Mouse (Mus musculus) spleen, postnatal 36 days (tissue): ENCODE data around the gene Dop1b.
"Not testable (repeated sequence)": the region's sequence is repeated elsewhere in the genome, so short reads cannot be mapped to it uniquely, and the experiment has no call there.

Source experiments
- DNase-seq, 2 experiments: peaks; one replicate each; pipeline ENCODE4 v3.0.0; 2022; ENCODE audit warnings: low spot score in 2 of 2, mixed read lengths in 1 of 2

Dop1b gene

DNA sequence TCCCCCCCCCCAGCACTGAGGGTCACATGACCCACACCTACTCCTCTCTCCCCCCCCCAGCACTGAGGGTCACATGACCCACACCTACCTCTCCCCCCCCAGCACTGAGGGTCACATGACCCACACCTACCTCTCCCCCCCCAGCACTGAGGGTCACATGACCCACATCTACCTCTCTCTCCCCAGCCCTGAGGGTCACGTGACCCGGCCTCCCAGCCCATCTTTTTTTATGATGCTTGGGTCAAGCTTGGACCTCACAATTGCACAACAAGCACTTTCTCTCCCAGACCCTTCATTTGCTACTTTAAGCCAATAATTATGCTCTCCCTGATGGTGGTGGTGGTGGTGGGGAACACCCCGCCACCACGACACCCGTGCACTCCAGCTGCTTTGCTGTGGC is 83.7 kb downstream of the Dop1b start:
- DNase-seq, result no peak

DNA sequence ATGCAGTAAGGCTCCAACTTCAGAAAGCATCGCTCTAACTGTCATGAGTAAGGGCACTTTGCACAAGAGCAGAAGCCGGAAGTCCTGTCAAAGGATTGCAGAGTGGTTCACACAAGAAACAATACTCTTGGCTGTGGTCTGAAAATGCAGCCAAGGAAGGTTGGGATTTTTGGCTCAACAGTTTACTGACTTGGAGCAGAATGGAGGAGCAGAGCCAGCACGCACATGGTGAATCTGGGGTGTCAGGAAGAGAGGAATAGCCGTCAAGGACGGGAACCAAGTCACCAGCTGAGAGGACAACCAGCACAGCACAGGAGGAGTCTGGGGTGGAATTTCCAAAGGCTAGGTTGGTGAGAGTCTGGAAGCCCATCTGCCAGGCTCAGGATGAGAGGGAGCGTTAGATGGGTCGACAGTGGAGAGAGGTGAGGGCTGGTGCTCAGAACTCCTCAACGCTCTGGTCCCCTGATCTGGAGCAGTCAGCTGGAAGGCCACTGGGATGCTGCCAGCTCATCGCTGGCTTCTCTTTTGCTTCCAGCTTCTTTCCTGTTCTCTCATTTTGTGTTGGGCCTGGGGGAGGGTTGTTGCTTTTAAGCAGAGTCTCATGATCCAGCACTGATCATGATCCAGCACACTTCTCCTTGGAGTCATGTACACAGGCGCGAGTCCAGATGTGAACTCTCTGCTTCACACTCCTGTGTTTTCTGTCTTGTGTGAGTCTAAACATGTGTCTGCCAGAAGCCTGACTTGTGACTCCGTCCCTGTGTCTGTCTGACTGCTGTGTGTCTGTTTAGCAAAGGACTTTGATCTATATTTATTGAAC is 85.5 kb downstream of the Dop1b start:
- no peak for DNase-seq

- no peak for DNase-seq
Measured at GRCm38 (mm10) chr16:93797841-93798492, 86.3 kb downstream of the Dop1b start.

DNA sequence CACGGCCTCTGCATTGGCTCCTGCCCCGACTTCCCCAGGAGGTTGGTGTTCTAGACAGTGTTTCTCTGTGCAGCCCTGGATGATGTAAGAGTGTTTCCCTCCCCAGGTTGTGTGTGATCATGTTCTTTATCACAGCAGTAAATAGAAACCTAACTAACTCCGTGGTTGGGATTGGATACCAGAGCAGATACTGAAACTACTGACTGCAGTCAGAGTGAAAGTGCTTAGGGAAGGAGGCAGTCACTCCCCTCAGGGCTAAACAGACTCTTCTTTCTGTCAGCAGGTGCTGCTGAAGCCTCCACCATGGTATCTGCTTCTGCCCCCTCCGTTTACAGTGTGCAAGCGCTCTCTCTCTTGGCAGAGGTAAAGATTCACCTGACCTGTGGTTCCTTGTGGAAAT is 86.9 kb downstream of the Dop1b start:
- no peak for DNase-seq

GRCm38 (mm10) chr16:93799071-93799470 is 87.4 kb downstream of the Dop1b start:
- no peak for DNase-seq

- no peak for DNase-seq
Measured at GRCm38 (mm10) chr16:93799936-93800335, 88.2 kb downstream of the Dop1b start.

GRCm38 (mm10) chr16:93807167-93807566 is 95.5 kb downstream of the Dop1b start:
- DNase-seq, result peak; percentile 69 to 76

GRCm38 (mm10) chr16:93807961-93808554 is 96.4 kb downstream of the Dop1b start:
- peak in 1 of 2 experiments; percentile 23 for DNase-seq

DNA sequence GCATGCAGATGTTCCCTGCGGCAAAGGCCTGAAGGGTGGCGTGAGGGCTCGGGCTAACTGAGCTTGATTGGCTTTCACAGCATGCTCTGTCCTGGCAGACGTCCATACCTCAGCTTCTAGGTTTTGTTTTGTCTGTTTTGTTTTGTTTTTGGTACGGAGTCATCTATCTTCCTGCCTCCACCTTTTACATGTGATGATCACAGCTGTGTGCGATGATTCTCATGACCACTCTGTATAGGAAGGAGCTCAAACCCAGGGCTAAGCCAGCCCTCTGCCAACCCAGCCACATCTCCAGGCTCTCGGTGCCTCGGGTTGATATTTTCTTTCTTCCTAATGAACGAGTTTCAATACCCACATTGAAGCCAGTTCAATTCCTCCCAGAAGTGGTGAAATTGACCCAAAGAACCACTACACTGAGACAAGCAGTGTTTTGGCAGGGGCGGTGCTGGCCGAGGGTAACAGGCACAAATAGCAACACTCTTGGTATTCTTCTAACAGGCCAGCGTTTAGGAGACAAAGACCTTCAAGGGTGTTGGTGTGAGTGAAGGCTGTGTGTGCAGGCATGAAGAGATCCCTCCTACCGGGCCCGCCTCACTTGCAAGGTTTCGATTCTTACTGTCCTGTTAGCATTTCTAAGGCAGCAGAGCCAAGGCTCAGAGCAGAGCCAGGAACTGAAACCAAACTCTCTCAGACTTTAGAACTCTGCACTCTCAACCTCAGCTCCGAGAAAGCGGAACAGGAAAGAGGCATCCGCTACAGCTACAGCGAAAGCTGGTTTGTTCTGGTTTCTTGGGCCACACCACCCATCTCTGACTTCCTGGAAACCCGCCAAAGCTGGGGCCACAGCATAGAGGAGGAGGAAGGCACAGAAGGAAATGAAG is 104.4 kb downstream of the Dop1b start:
- DNase-seq, result peak; percentile 95

DNA sequence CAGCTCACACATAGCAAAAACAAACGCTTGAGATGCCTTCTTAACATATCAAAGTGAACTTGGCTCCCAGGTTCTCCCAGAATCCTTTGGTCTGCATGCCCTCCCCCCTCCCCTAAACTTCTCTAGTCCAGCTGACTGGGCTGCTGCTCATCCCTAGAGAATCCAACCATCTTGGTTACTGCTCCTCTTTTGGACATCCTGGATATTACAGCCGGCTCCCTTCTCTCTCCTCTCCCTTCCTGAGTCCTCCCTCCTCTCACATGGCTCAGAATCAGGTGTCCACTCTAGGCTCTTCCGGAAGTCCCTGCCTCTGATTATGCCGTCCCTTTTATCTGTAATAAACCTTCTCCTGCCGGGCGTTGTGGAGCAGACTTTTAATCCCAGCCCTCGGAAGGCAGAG is 105.2 kb downstream of the Dop1b start:
- peak in 1 of 2 experiments; percentile 21 for DNase-seq

- no peak for DNase-seq
Measured at GRCm38 (mm10) chr16:93817371-93817770, 105.7 kb downstream of the Dop1b start.

DNA sequence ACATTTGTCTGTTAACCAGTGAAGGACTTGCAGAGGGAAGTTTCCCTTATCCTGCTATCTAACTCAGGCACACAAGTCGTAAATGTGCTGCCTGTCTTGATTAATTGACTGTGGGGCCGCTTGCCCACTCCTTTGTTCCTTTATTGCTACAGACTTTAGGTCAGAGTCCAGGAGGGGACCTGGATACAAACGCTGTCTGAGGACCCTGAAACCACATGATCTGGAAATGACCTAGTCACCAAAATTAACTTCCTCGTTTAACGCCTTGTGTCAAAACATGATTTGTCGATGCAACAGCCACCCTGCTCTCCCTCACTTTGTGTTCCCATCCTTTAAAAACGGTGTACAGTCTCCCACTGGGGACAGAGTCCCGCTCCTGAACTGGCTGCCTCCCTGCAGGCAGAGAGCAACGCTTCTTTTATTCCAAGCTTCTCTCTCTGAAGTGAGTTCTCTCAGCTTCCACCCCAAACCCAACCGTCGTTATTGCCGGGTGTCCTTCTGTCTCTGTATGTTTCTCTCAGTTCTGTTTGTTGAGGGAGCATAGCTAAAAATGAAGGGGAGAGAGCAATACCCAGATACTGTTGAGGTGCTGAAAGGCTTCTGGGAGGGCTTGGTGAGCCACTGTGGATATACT is 107.1 kb downstream of the Dop1b start:
- peak in 1 of 2 experiments; percentile 43 for DNase-seq

DNA sequence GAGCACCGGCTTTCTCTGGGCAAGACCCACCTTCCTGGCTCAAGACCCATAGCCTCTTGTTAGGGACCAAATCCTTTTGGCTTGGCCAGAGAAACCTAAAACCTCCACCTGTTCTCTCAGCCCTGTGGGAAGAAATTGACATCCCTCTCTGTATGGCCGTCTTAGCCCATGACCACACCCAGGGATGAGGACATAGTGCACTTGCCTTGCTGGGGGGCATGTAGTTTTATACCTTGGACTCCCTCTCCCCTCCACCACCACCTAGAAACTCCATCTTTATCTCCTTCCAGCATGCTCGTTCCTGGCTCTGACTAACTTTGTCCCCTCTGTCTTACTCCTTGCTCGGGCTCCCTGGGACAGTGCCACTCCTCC is 107.6 kb downstream of the Dop1b start:
- DNase-seq, result no peak

DNA sequence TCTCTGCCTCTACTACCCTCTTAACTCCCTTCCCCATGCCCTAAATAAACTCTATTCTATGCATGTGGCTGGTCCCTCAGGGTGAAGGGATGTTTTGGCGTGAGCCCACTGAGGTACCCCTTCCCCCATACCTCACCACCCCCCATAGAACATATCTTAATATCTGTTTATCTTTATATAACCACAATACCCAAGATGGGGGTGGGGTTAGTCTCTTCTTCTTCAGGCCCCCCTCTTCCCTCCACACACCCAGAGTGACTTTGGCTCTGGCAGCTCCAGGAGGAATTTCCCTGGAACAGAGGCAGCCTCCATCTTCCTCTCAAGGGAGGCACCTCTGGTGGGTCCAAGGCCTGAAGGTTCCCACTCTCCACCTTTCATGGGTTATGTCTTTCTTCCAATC is 108.3 kb downstream of the Dop1b start:
- no peak for DNase-seq

DNA sequence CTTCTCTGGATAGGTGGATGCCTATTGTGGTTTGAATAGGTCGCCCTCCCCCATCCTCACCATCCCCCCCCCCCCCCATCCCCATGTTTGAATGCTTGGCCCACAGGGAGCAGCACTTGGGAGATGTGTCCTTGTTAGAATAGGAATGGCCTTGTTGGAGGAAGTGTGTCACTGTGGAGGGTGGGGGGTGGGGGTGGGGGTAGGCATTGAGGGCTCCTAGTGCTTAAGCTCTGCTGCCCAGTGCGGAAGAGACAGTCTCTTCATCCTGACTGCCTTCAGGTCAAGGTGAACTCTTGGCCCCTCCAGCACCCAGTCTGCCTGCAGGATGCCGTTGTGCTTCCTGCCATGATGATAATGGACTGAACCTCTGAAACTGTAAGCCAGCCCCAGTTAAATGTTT is 110.0 kb downstream of the Dop1b start:
- no peak for DNase-seq

DNA sequence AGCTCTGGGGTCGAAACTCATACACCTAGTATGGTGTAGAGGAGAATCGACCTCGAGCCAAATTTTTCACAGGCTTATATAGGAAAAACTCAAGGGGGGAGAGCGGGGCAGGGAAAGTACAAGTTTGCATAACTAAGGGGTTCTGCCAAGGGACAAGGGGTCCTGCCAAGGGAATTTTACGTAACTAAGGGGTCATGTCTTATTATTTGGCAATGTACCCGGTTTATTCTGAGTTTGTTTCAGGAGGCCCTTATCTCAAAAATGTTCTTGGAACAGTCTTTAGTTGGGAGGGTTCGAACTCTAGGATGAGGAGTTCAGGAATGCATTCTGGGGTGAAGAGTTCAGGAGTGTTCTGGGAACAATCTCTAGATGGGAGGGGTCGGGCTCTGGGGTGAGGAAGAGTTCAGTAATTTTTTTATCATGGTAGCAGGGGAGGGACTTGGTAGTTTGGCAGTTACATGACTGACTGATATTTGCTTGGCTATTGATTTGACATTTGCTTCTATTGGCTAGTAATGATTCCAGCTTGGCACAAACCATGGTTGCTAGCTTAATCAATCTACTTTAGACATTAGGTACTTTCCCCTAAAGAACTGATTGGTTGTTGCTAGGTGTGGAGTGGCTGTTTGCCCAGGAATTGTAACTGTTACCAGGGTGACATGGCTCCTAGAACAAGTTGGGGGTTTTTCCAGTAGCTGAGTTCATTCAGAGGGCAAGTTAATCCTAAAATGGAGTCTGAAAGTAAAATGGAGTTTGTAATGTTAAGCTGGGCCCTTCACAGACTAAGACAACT is 110.9 kb downstream of the Dop1b start:
- not testable (repeated sequence) for DNase-seq

- no peak for DNase-seq
Measured at GRCm38 (mm10) chr16:93824799-93825198, 113.1 kb downstream of the Dop1b start.

DNA sequence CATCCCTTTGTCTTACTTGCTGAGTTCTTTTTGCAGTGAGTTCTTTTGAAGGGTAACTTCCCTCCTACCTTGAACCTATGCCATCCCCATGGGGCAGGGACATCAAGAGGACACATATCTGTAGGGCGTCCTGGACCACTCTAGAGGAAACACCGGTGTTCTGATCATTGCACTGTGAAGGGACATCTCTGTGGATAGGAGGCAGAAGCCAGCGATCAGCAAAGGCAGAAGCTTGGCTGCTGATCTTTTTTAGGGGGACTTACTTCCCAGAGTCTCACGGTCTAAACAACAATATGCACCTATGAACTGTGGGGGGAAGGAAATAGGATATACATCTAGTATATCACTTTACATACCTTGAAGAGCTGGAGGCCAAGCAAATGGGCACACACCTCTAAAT is 113.8 kb downstream of the Dop1b start:
- no peak for DNase-seq

- DNase-seq, result no peak
Measured at GRCm38 (mm10) chr16:93826054-93826453, 114.3 kb downstream of the Dop1b start.

GRCm38 (mm10) chr16:93826478-93826877 is 114.8 kb downstream of the Dop1b start:
- not testable (repeated sequence) for DNase-seq

- DNase-seq, result no peak
Measured at GRCm38 (mm10) chr16:93826909-93827308, 115.2 kb downstream of the Dop1b start.
